Mouse (Mus musculus) lung, postnatal 0 days (tissue): ENCODE measurements around the gene Prkce.

Experiments
- CTCF ChIP-seq: IDR thresholded peaks from 2 replicates; pipeline ENCODE4 v1.5.1; 2016; ENCODE audit warnings: antibody characterized with exemption, mild to moderate bottlenecking
- EP300 ChIP-seq: IDR thresholded peaks from 2 replicates; pipeline ENCODE4 v1.6.1; 2016; ENCODE audit warnings: antibody characterized with exemption, mild to moderate bottlenecking, control low read depth

GRCm38 (mm10) chr17:86487450-86487849 lies 319.9 kb downstream of the Prkce start:
- TF ChIP-seq EP300 (no peak), CTCF (no peak)
